Mouse (Mus musculus) intestine, embryonic 16.5 days (tissue): ENCODE results near the gene Lmo3. TPM values are rescaled to one million over a fixed set of nuclear protein-coding genes. Genes with fewer than 3 reads are reported as not detected.

Experiments used
- ATAC-seq: fragments of 200-750 bp; cut with Nextera tagmentation; 2 replicates; pipeline ENCODE4 v1.8.0; 2017; ENCODE audit warnings: moderate TSS enrichment, moderate library complexity
- H3K27ac ChIP-seq: fragments of 300-500 bp; sonication (generic); 2 replicates; pipeline ENCODE4 v1.5.1; 2014; ENCODE audit warnings: mild to moderate bottlenecking, low read length
- H3K27me3 ChIP-seq: fragments of 300-500 bp; sonication (generic); replicated peaks from 2 replicates; pipeline ENCODE4 v1.6.1; 2014; ENCODE audit warnings: low read length, control low read depth, mixed read lengths; ENCODE audit not compliant: control insufficient read depth, insufficient read depth
- H3K36me3 ChIP-seq: fragments of 300-500 bp; sonication (generic); 2 replicates; pipeline ENCODE4 v1.6.1; 2014; ENCODE audit warnings: low read length, control low read depth; ENCODE audit not compliant: control insufficient read depth, insufficient read depth
- H3K4me1 ChIP-seq: fragments of 300-500 bp; sonication (generic); 2 replicates; pipeline ENCODE4 v1.6.1; 2014; ENCODE audit warnings: low read length, control low read depth, mixed read lengths; ENCODE audit not compliant: control insufficient read depth, insufficient read depth
- H3K4me2 ChIP-seq: fragments of 300-500 bp; sonication (generic); 2 replicates; pipeline ENCODE4 v1.6.1; 2014; ENCODE audit warnings: low read depth, low read length, control low read depth
- H3K4me3 ChIP-seq: fragments of 300-500 bp; sonication (generic); 2 replicates; pipeline ENCODE4 v1.5.1; 2014; ENCODE audit warnings: mild to moderate bottlenecking, low read length
- H3K9ac ChIP-seq: fragments of 300-500 bp; sonication (generic); 2 replicates; pipeline ENCODE4 v1.6.1; 2014; ENCODE audit warnings: low read depth, low read length
- H3K9me3 ChIP-seq: fragments of 300-500 bp; sonication (generic); 2 replicates; pipeline ENCODE4 v1.6.1; 2016; ENCODE audit warnings: low read length, control low read depth; ENCODE audit not compliant: control insufficient read depth
- WGBS: fragments of 180-500 bp; shearing (Covaris S2); extraction: QIAGEN DNeasy Blood & Tissue Kit; methylation state at CpG from one replicate; pipeline ENCODE4 v1.1.7; 2014; 5-methylcytosine and 5-hydroxymethylcytosine counted together
- polyA plus RNA-seq: library from polyadenylated mRNA; unstranded; fragments of >200 nt; fragmentation: Nextera tagmentation; extraction: Ambion mirVana; gene quantifications from 2 replicates; pipeline ENCODE4 v1.2.1, GENCODE M21; 2015

Lmo3 gene
- polyA plus RNA-seq, 1 experiment from 2014 or later, result 13.3 TPM

DNA sequence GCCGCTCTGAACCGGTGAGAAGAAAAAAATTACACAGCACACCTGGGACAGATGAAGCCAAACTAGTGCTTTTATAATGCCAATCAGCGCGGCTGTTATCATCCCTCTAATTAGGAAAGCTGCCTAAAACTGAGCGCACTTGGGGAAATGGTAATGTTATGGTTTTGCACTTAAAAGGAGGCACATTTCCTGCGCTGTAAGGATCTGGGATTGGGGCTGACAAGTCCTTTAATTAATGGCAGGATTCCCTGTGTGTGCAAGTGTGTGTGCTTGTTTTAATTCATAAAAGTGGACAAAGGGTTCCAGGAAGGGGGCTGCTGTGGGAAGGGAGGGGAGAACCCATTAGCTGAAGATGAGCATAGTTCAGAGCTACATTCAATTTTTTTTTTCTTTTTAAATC lies 154.4 kb downstream of the Lmo3 start:
- Histone ChIP-seq H3K9me3 (no peaks in the 10 kb centered on the region), H3K9ac (no peak overlapping the region), H3K4me3 (no peak overlapping the region), H3K4me2 (no peak overlapping the region), H3K4me1 (0 out of 2 replicates have a peak, but pooled peaks cover 7% of the 10 kb centered on the region), H3K36me3 (no peaks in the 10 kb centered on the region), H3K27me3 (peaks cover 2% of the 10 kb centered on the region; the same call in 1 of the 2 replicates), H3K27ac (no peak overlapping the region)
- no peak for ATAC-seq
- 36% methylated on average over 6 of the region's 6 CpGs for WGBS

DNA sequence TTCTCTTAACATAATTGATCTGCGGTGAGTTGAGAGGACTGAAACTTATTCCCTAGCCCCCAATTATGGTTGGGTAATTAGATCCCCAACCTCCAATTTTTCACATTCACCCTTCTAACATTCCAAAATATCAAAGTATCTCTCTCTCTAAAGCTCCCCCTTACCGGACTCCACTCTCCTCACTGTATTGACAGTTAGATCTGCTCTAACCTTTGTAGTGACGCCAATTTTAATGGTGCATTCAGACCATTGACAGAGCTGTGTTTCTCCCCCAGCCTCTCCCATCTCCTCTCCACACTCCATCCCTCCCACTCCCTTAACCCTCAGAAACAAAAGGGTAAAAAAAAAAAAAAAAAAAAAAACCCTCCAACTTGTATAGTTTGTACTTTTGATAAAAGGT lies 154.9 kb downstream of the Lmo3 start:
- WGBS, result 53% methylated on average over 3 of the region's 3 CpGs
- H3K36me3 ChIP-seq, result no peaks in the 10 kb centered on the region
- ATAC-seq, result no peak

DNA sequence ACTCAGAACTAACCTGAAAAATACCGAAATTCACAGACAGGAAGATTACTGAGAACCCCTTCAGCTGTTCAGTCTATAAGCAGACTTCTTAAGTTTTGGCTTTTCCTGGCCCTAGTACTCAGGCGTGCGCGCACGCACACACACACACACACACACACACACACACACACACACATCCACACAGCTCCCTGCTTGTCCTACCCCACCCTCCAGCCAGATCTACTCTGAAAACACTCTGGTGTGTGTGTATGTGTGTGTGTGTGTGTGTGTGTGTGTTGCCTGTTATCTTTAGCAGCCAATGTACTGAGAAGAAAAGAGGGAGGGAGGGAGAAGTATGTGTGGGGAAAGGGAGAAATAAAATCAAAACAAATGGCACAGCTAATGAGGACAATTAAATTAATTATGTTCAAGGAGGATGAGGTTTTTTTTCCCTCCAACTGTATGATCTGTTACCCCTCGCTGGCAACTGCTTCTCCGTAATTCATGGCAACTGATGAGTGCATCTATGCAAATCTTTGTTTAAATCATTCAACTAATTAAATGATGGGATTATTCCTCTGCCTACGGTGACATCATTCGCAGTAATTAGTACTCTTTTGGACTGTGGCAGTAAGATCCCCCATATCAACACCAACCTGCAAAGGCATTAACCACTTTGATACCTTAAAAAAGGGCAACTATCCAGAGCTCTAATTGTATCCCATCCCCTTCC lies 157.1 kb downstream of the Lmo3 start:
- Histone ChIP-seq H3K9me3 (no peaks in the 10 kb centered on the region), H3K36me3 (no peaks in the 10 kb centered on the region), H3K9ac (no peak overlapping the region), H3K27me3 (peaks cover 2% of the 10 kb centered on the region; the same call in 1 of the 2 replicates), H3K4me2 (no peak overlapping the region), H3K27ac (no peak overlapping the region), H3K4me1 (peaks cover 17% of the 10 kb centered on the region), H3K4me3 (no peak overlapping the region)
- 76% methylated on average over 9 of the region's 9 CpGs for WGBS
- ATAC-seq, result no peak

More for the DNA sequence above, 154.9 kb downstream of the Lmo3 start:
- Histone ChIP-seq H3K9ac (no peak overlapping the region), H3K4me1 (0 out of 2 replicates have a peak, but pooled peaks cover 8% of the 10 kb centered on the region), H3K4me2 (no peak overlapping the region), H3K27ac (no peak overlapping the region), H3K4me3 (no peak overlapping the region), H3K9me3 (no peaks in the 10 kb centered on the region), H3K27me3 (peaks cover 2% of the 10 kb centered on the region; the same call in 1 of the 2 replicates)

GRCm38 (mm10) chr6:138422671-138423321 lies 159.0 kb downstream of the Lmo3 start:
- no peak overlapping the region for H3K27ac ChIP-seq
- peak overlapping the region; percentile 66 for H3K4me2 ChIP-seq
- H3K9ac ChIP-seq, result peak overlapping the region; percentile 49
- peaks cover 17% of the 10 kb centered on the region for H3K4me1 ChIP-seq
- peaks cover 2% of the 10 kb centered on the region; the same call in 1 of the 2 replicates for H3K27me3 ChIP-seq
- peak overlapping the region; percentile 50 for H3K4me3 ChIP-seq
- H3K36me3 ChIP-seq, result no peaks in the 10 kb centered on the region
- peak; percentile 68 for ATAC-seq
- H3K9me3 ChIP-seq, result no peaks in the 10 kb centered on the region
- 1% methylated on average over 16 of the region's 16 CpGs for WGBS

GRCm38 (mm10) chr6:138421931-138422531 lies 159.7 kb downstream of the Lmo3 start:
- Histone ChIP-seq H3K36me3 (no peaks in the 10 kb centered on the region), H3K27ac (no peak overlapping the region; the same call in 1 of the 2 replicates), H3K9ac (peak overlapping the region; percentile 53; the same call in 1 of the 2 replicates), H3K4me1 (peaks cover 17% of the 10 kb centered on the region), H3K9me3 (no peaks in the 10 kb centered on the region), H3K4me3 (peak overlapping the region; percentile 50), H3K27me3 (peaks cover 2% of the 10 kb centered on the region; the same call in 1 of the 2 replicates), H3K4me2 (peak overlapping the region; percentile 66)
- ATAC-seq, result peak; percentile 19; the same call in 1 of the 2 replicates
- 2% methylated on average over 24 of the region's 24 CpGs for WGBS

DNA sequence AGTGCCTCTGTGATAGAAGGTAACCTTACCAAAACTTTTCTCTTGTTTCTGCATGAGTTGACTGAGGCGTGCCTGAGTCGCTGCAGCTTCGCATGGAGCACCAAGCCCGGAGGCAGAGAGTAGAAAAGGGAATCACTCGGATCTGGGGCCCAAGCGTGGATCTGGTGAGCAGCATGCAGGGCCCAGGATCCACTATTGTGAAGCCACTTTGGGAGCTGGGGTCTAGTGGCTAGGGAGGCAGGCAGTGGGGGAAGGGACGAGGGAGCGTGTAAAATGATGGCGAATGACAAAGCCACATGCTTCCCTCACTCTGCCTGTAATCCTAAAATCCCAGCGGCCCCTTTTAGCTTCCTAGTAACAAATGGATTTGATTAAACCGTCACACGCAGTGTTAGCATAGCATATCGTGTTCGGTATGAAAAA lies 160.6 kb downstream of the Lmo3 start:
- Histone ChIP-seq H3K27me3 (peaks cover 2% of the 10 kb centered on the region; the same call in 1 of the 2 replicates), H3K36me3 (no peaks in the 10 kb centered on the region), H3K9ac (peak overlapping the region; percentile 49), H3K9me3 (no peaks in the 10 kb centered on the region), H3K4me3 (peak overlapping the region; percentile 50), H3K4me2 (peak overlapping the region; percentile 66), H3K4me1 (peaks cover 17% of the 10 kb centered on the region), H3K27ac (no peak overlapping the region)
- 7% methylated on average over 14 of the region's 14 CpGs for WGBS
- no peak for ATAC-seq

DNA sequence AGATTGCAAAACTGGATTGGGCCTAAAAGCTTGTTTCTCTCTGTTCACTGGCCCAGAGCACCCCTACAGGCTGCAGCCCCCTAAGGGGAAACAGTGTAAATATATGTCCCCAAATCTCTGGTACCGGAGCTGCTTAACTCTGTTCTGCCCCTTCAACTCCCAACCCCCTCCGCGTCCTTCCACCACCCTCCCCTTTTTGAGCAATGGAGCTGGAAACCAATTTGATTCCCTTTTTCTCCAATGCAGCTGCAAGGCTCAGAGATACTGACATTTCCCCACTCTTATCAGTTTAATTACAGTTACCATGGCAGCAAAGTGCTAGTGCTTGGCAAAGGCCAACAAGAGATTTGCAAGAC lies 161.3 kb downstream of the Lmo3 start:
- Histone ChIP-seq H3K9me3 (no peaks in the 10 kb centered on the region), H3K9ac (no peak overlapping the region), H3K4me3 (peak overlapping the region; percentile 50; the same call in 1 of the 2 replicates), H3K36me3 (no peaks in the 10 kb centered on the region), H3K4me2 (no peak overlapping the region), H3K27me3 (no peaks in the 10 kb centered on the region; the same call in 1 of the 2 replicates), H3K27ac (no peak overlapping the region), H3K4me1 (peaks cover 14% of the 10 kb centered on the region)
- ATAC-seq, result peak; percentile 69
- 13% methylated on average over 3 of the region's 3 CpGs for WGBS

GRCm38 (mm10) chr6:138419871-138420535 lies 161.8 kb downstream of the Lmo3 start:
- H3K36me3 ChIP-seq, result no peaks in the 10 kb centered on the region
- no peak overlapping the region for H3K4me2 ChIP-seq
- H3K4me3 ChIP-seq, result no peak overlapping the region
- H3K4me1 ChIP-seq, result peaks cover 14% of the 10 kb centered on the region
- ATAC-seq, result no peak
- H3K27ac ChIP-seq, result no peak overlapping the region
- 57% methylated on average over 8 of the region's 8 CpGs for WGBS
- H3K9ac ChIP-seq, result no peak overlapping the region
- no peaks in the 10 kb centered on the region for H3K9me3 ChIP-seq
- H3K27me3 ChIP-seq, result no peaks in the 10 kb centered on the region; the same call in 1 of the 2 replicates

GRCm38 (mm10) chr6:138412075-138412474 lies 169.7 kb downstream of the Lmo3 start:
- WGBS, result 85% methylated on average over 3 of the region's 3 CpGs
- ATAC-seq, result no peak

More at GRCm38 (mm10) chr6:138412075-138412474, 169.7 kb downstream of the Lmo3 start:
- no peak overlapping the region for H3K4me2 ChIP-seq
- H3K9me3 ChIP-seq, result no peaks in the 10 kb centered on the region
- H3K36me3 ChIP-seq, result no peaks in the 10 kb centered on the region
- no peak overlapping the region for H3K4me3 ChIP-seq
- no peak overlapping the region for H3K9ac ChIP-seq
- H3K27me3 ChIP-seq, result no peaks in the 10 kb centered on the region
- no peaks in the 10 kb centered on the region for H3K4me1 ChIP-seq
- no peak overlapping the region for H3K27ac ChIP-seq
